Mouse (Mus musculus): Measurements from ENCODE around the gene Aadacl3. TPM values are rescaled to one million over a fixed set of nuclear protein-coding genes. Genes with fewer than 3 reads are reported as not detected.

The Aadacl3 gene
- polyA plus RNA-seq, 1 experiment from 2014 or later, result not detected

Other genes starting within 250 kb of the Aadacl3 start
- not detected in 2 replicates for gene Pramel5, start 183.3 kb downstream of the Aadacl3 start, polyA plus RNA-seq (2015; fragmentation: Nextera tagmentation; extraction: Ambion mirVana)
- not detected in 2 replicates for gene Gm13128, start 133.5 kb downstream of the Aadacl3 start, polyA plus RNA-seq (2015; fragmentation: Nextera tagmentation; extraction: Ambion mirVana)
- not detected in 2 replicates for gene Gm13119, start 105.8 kb downstream of the Aadacl3 start, polyA plus RNA-seq (2015; fragmentation: Nextera tagmentation; extraction: Ambion mirVana)
- gene Pramef20, start 85.8 kb downstream of the Aadacl3 start, polyA plus RNA-seq (2015; fragmentation: Nextera tagmentation; extraction: Ambion mirVana), result not detected in 2 replicates
- gene Pramef12, start 55.3 kb downstream of the Aadacl3 start, polyA plus RNA-seq (2015; fragmentation: Nextera tagmentation; extraction: Ambion mirVana), result 0.06 and 0.09 TPM in 2 replicates
- not detected in 2 replicates for gene 1700012P22Rik, start 25.0 kb downstream of the Aadacl3 start, polyA plus RNA-seq (2015; fragmentation: Nextera tagmentation; extraction: Ambion mirVana)
- not detected in 2 replicates for gene Gm9944, start 10.4 kb downstream of the Aadacl3 start, polyA plus RNA-seq (2015; fragmentation: Nextera tagmentation; extraction: Ambion mirVana)
- gene 9430007A20Rik, start 56.1 kb upstream of the Aadacl3 start, polyA plus RNA-seq (2015; fragmentation: Nextera tagmentation; extraction: Ambion mirVana), result not detected in 2 replicates
- gene Gm13124, start 101.4 kb upstream of the Aadacl3 start, polyA plus RNA-seq (2015; fragmentation: Nextera tagmentation; extraction: Ambion mirVana), result not detected in 2 replicates
- not detected in 2 replicates for gene Aadacl4, start 150.0 kb upstream of the Aadacl3 start, polyA plus RNA-seq (2015; fragmentation: Nextera tagmentation; extraction: Ambion mirVana)
- not detected in 2 replicates for gene Gm436, start 222.6 kb upstream of the Aadacl3 start, polyA plus RNA-seq (2015; fragmentation: Nextera tagmentation; extraction: Ambion mirVana)

Measured in lung, embryonic 16.5 days (tissue).